Mouse (Mus musculus) monocyte, adult 5-6 weeks (primary cell): ENCODE measurements around the gene Efr3b. TPM values are rescaled to one million over a fixed set of nuclear protein-coding genes. Genes with fewer than 3 reads are reported as not detected.

Experiments
- ATAC-seq: fragments of 153-309, 156-312 bp; replicated peaks from 2 replicates; pipeline ENCODE4 v1.8.0; 2017; ENCODE audit warnings: mild to moderate bottlenecking; ENCODE audit not compliant: low TSS enrichment, insufficient number of reproducible peaks, severe bottlenecking, poor library complexity, low FRiP score
- total RNA-seq: library from RNA; stranded (forward); fragments of 200-1000, 200-491, 200-594 nt; gene quantifications from 3 replicates; pipeline ENCODE4 v1.2.3, GENCODE M21; 2017

The Efr3b gene
- total RNA-seq = not detected in 3 replicates

GRCm38 (mm10) chr12:4038061-4039041, at the start of gene Efr3b:
Efr3b (minus strand) TSS chr12:4038915.
- no peak; the same call in 1 of the 2 replicates for ATAC-seq

GRCm38 (mm10) chr12:4083441-4083840, 44.7 kb upstream of the Efr3b start:
- no peak for ATAC-seq

GRCm38 (mm10) chr12:4082132-4083001, 43.7 kb upstream of the Efr3b start, which contains the start of gene Dnajc27:
Dnajc27 (plus strand) TSS chr12:4082583.
- ATAC-seq = peak; percentile 94

GRCm38 (mm10) chr12:4080311-4080710, 41.6 kb upstream of the Efr3b start:
- ATAC-seq = peak; percentile 44

- no peak for ATAC-seq
These were observed 39.4 kb upstream of the Efr3b start for GRCm38 (mm10) chr12:4078069-4078468.

- no peak for ATAC-seq
These were observed 37.7 kb upstream of the Efr3b start for GRCm38 (mm10) chr12:4076383-4076782.

- no peak for ATAC-seq
These were observed 36.7 kb upstream of the Efr3b start for GRCm38 (mm10) chr12:4075407-4075806.

- no peak for ATAC-seq
These were observed 33.0 kb upstream of the Efr3b start for GRCm38 (mm10) chr12:4071671-4072070.

- ATAC-seq = no peak
These were observed 29.8 kb upstream of the Efr3b start for GRCm38 (mm10) chr12:4068551-4068950.

GRCm38 (mm10) chr12:4066681-4067459, 28.2 kb upstream of the Efr3b start:
- no peak for ATAC-seq

- ATAC-seq = no peak
These were observed 27.2 kb upstream of the Efr3b start for GRCm38 (mm10) chr12:4065944-4066343.

GRCm38 (mm10) chr12:4065498-4065897, 26.8 kb upstream of the Efr3b start:
- no peak for ATAC-seq

- ATAC-seq = no peak
These were observed 21.0 kb upstream of the Efr3b start for GRCm38 (mm10) chr12:4059683-4060082.

GRCm38 (mm10) chr12:4058321-4058720, 19.6 kb upstream of the Efr3b start:
- ATAC-seq = no peak

GRCm38 (mm10) chr12:4054845-4055244, 16.1 kb upstream of the Efr3b start:
- no peak for ATAC-seq

GRCm38 (mm10) chr12:4053643-4054042, 14.9 kb upstream of the Efr3b start:
- ATAC-seq = no peak

GRCm38 (mm10) chr12:4050861-4051425, 12.2 kb upstream of the Efr3b start:
- ATAC-seq = no peak

GRCm38 (mm10) chr12:4048031-4048430, 9.3 kb upstream of the Efr3b start:
- ATAC-seq = no peak
